Mouse (Mus musculus) mesoderm, embryonic 11.5 days (tissue): ENCODE results near the gene Acsl6.
A peak's percentile ranks its signal among the peaks of the same experiment; 100 is the strongest.
"Not testable (repeated sequence)": the region's sequence is repeated elsewhere in the genome, so short reads cannot be mapped to it uniquely, and the experiment has no call there.

ENCODE experiments used
- DNase-seq: peaks from one replicate; pipeline ENCODE4 v3.0.0-alpha.2; 2012; ENCODE audit warnings: low read depth, low spot score

Gene Acsl6

GRCm38 (mm10) chr11:54391326-54391725 is 87.7 kb downstream of the Acsl6 start:
- DNase-seq, result no peak

- no peak for DNase-seq
These were observed 93.1 kb downstream of the Acsl6 start for GRCm38 (mm10) chr11:54396686-54397085.

GRCm38 (mm10) chr11:54398058-54398457 is 94.5 kb downstream of the Acsl6 start:
- DNase-seq, result no peak

- DNase-seq, result not testable (repeated sequence)
These were observed 97.2 kb downstream of the Acsl6 start for GRCm38 (mm10) chr11:54400803-54401202.

GRCm38 (mm10) chr11:54404885-54405284 is 101.3 kb downstream of the Acsl6 start:
- no peak for DNase-seq

GRCm38 (mm10) chr11:54406930-54407546 is 103.4 kb downstream of the Acsl6 start:
- no peak for DNase-seq

GRCm38 (mm10) chr11:54410612-54411011 is 107.0 kb downstream of the Acsl6 start:
- DNase-seq, result peak; percentile 12

GRCm38 (mm10) chr11:54413017-54413416 is 109.4 kb downstream of the Acsl6 start:
- peak; percentile 15 for DNase-seq
